Mouse (Mus musculus) v-Abl transformed pro-B cells (cell line): Measurements from ENCODE around the gene Ccl21a.
"Not testable (repeated sequence)": the region's sequence is repeated elsewhere in the genome, so short reads cannot be mapped to it uniquely, and the experiment has no call there.

Experiments
- in situ Hi-C, 2 experiments: fragments of 400-800 bp; cut with MboI; formaldehyde crosslinking; loops; one replicate each; pipeline ENCODE4 v1.15.1; 2025; ENCODE audit not compliant: unreplicated experiment in 2 of 2

Gene Ccl21a

GRCm38 (mm10) chr4:42773893-42774292 lies at the start of gene Ccl21a:
Ccl21a (minus strand) TSS chr4:42773993.
- in situ Hi-C loops: not testable (repeated sequence)

- in situ Hi-C loops: not testable (repeated sequence)
Measured at GRCm38 (mm10) chr4:42756477-42756876, 17.3 kb downstream of the Ccl21a start, which contains the start of gene Ccl19. Ccl19 (minus strand) TSS chr4:42756577.

DNA sequence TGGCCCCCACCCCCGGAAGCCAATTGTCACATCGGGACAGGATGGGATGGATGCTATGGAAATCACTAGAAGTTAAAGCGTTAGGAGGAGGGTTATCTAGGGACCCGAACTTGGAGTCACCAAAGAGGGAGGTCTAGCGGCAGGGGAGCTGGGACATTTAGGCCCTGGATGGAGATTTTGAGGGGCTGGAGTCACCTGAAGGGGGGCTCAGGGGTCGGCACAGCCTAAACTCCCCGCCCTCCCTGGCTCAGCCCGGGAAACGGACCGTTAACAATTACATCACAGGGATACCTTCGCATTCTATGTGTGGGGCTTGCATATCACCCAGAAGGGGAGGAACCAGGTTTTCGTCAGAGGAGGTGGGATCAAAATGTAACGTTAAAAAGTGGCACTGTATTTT lies 38.5 kb downstream of the Ccl21a start, which contains the start of gene 4930578G10Rik:
TSS of gene 4930578G10Rik (plus strand) at position 301 of the 400 bp plus-strand sequence.
- in situ Hi-C loops: not testable (repeated sequence)
